Mouse (Mus musculus): Measurements from ENCODE around the gene Ttc25. TPM values are rescaled to one million over a fixed set of nuclear protein-coding genes. Genes with fewer than 3 reads are reported as not detected.
"Not testable (repeated sequence)": the region's sequence is repeated elsewhere in the genome, so short reads cannot be mapped to it uniquely, and the experiment has no call there.

Gene Ttc25
- total RNA-seq, 2 experiments from 2014 or later, result 0.60 to 1.5 TPM

DNA sequence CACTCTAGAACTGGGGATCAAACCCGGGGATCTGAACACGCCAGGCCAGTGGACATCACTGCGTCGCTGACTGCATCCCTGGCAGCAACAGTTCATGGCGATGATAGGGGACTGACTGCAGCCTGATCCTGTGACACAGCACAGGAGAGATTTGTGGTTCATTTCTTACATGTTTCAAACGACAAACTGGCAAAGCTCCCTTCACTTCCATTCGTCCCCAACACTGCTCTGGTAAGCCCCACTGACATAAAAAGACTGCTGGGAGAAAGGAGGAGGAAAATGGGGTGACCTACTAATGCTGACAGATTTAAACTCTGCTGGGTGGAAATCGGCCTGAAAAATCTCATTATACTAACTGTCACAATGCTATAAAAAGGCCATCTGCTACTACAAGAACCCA is 58.4 kb downstream of the Ttc25 start:
- DNase-seq (ENCODE audit: low spot score in 2 of 2), result no peak

DNA sequence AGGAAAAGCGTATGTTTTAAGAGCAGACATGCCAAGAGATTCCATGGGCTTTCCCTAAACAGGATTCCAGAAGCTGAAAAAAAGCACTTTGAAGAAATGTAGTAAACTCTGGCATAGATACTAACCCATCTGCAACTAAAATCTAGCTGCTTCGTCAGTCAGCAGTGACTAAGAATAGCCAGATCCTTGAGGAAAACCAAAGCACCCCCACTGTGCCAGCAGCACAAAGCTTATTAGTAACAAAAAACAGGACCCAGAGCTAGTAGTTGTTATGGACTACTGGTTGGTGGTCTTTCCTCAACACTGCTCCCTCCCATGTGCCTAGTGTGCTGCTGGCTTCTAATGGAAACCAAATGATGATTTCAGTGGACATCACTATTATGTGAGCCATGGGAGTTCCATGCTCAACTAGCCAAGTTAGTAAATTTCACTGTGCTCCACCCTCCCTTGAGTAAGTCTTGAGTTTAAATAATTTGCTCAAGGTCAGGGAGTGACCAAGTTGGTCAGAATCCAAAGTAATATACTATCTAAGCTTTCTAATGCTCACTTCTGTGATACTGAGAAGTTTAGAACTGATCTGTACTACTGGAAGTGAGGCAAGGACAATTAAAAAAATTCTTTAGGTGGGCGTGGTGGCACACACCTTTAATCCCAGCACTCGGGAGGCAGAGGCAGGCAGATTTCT is 59.1 kb downstream of the Ttc25 start:
- no peak for DNase-seq (ENCODE audit: low spot score in 2 of 2)

DNA sequence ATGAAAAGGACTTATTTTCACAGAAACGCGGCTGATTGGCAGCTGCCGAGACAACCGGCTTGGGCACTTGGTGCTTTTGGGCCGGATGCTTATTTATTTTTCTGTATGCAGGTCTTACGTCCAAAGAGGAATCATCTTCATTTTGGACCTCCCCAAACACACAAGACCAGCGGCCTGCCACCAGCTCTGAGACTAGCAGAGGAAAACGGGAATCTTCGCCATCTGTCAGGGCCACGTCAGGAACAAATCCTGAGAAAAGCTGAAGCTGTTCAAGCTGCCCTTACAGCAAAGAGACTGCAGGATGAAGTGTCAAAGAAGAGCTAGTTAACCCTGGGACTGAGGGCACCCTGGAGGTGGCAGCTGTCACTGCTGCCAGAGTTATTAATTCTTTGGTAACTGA is 60.0 kb downstream of the Ttc25 start:
- DNase-seq (ENCODE audit: low spot score in 2 of 2), result no peak

DNA sequence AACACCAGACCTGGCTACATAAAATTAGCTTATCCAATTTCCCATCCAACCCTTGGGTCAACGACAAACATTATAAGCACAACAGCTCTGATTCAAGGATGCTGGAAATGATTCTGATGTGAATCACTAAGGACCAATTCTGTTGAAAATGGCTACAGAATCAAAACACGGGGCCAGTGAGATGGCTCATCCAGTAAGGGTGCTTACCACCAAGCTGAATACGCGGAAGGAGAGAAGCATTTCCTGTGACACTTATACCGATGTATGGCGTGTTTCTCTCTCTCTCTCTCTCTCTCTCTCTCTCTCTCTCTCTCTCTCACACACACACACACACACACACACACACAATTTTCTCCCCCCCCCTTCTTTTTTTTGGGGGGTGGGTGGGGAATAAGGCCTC is 61.7 kb downstream of the Ttc25 start:
- DNase-seq (ENCODE audit: low spot score in 2 of 2), result no peak

DNA sequence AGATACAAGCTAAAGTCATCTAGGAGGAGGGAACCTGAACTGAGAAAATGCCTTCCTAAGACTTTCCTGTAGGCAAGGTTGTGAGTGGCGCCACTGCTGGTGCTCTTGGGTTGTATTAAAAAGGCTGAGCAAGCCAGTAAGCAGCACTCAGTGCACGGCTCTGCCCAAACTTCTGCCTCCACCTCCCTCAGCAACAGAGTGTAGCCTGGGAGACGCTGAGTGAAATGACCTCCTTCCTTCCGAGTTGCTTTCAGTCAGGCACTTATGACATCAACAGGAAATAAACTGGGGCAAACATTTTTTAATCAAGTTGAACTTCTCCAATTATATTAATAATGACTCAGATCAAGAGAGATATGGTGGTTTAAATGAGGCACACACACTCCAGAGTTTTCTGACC is 63.4 kb downstream of the Ttc25 start:
- DNase-seq (ENCODE audit: low spot score in 2 of 2), result no peak

DNA sequence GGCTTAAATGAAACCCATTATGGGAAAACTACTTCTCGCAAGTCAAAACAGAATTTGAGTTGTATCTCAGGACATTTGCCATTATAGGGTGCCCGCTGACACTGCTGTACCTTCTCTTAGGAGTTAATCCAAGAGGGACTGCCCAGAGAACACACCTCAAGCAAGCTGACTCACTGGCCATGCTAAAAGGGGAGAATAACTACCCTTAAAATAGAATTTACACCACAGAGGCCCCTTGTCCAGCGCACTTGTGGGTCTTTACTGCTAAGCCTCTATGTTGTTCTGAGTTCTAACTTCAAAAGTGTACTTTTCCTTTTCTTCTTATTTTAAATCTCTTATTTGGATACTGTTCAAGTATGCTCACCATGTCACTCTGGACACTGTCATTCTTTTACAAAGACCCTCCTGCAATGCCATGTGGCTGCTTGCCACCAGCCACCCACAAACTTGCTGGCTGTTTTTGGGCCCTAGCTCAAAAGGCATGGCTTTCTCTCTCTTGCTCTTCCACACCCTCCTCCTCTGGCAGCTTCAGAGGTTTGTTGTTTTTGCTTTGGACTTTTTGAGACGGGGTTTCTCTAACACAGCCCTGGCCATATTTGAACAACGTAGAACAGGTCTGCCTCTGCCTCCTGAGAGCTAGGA is 64.1 kb downstream of the Ttc25 start:
- no peak for DNase-seq (ENCODE audit: low spot score in 2 of 2)

DNA sequence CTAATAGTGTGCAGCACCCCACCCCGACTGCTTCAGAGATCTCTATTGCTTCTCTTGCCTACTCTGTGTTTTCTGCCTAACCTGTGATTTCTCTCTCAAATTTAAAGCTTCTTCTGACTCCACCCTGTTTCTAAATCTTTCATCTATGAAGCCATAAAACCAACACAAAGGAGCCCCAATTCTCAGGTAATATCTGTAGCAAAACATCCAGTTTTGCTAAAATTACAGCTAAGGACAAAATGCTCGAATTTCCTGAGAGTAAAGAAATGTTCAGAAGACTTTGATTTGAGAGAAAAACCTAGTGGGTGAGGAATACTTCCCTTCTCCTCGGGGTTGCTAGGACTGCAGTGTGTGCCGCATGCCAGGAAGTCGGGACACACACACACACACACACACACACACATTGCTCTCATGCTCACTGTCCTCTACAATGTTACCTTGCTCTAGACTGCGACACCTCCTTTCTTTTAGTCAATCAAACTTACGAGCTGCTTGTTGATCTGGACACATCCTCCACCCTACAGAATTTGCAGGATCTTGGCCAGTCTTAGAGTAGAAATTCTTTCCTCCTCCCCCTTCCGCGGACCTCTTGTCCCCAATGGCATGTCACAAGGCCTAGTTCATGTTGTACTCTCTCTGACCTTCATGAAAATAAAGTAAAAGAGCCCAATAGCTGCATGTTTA is 64.7 kb downstream of the Ttc25 start:
- no peak for DNase-seq (ENCODE audit: low spot score in 2 of 2)

DNA sequence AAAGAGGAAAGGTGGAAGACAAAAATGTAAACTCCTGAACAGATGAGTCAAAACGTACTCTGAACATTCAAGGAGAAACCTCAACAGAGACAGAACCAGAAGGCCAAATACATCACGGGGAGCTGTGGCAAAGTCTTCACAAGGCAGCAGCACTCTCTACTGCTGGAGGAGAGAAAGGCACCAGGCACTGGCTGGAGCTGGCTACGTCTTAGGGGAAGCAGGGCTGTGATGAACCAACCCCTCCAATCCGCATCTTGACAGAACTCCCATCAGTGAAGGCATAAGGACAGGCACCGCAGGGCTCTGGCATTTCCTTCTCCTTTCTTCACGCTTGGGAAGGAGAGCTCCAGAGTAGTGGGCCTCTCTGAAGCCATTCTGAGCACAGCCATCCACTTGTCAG is 66.2 kb downstream of the Ttc25 start:
- DNase-seq (ENCODE audit: low spot score in 2 of 2), result no peak

DNA sequence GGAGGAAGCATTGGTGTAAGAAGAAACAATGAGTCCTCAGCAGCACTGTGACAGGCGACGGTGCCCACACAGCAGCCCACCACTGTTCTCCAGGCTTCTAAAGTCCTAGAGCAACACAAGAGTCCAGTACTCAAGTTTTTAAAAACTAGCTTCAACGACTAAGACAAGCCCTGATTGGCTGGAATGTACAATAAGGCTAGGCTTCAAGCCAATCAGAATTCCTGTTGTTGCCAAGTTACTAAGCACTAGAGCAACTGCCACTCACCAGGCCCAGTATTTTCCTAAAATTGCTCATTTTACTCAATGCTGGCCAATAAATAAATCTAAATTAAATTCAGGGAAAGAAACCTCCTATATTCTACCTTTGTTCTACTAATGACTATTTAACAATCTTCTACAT is 67.8 kb downstream of the Ttc25 start:
- no peak for DNase-seq (ENCODE audit: low spot score in 2 of 2)

DNA sequence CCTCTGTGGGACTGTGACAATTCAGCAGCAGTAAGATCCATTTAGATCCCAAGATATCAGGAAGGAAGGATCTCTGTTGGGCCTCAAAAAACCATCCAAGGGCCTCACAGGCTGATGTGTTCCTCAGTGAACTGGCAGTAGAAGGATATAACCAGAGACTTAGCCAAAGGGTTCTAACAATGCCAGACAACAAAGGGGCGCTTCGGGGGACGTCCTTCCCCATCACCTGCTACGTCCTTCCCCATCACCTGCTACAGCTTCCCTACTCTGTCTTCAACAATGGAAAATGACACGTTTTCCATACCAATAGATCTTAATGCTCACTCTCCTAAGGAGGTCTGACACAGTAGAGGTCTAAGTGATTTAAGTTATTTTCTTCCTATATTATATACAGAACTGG is 70.9 kb downstream of the Ttc25 start:
- no peak for DNase-seq (ENCODE audit: low spot score in 2 of 2)

DNA sequence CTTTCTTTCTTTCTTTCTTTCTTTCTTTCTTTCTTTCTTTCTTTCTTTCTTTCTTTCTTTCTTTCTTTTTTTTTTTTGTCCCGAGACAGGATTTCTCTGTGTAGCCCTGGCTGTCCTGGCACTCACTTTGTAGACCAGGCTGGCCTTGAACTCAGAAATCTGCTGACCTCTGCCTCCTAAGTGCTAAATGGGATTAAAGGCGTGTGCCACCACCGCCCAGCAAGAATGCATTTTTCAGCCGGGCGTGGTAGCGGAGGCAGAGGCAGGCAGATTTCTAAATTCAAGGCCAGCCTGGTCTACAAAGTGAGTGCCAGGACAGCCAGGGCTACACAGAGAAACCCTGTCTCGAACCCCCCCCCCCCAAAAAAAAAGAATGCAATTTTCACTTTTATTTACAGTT is 71.4 kb downstream of the Ttc25 start:
- DNase-seq (ENCODE audit: low spot score in 2 of 2), result not testable (repeated sequence)

DNA sequence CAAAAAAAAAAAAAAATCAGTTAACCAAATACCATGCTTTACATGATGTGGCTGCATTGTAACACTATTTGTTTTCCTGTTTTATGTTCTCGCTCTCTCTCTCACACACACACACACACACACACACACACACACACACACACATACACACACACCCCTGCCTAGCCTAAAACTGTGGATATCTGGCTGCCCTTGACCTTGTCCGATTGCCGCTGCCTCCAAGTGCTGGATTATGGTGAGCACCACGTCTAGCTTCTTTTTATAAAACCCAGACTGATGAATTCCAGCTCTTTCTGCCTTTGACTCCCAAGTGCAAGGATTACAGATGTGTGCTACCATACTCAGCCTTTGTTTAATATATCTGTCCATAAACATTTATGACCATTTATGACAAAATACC is 72.1 kb downstream of the Ttc25 start:
- DNase-seq (ENCODE audit: low spot score in 2 of 2), result no peak

DNA sequence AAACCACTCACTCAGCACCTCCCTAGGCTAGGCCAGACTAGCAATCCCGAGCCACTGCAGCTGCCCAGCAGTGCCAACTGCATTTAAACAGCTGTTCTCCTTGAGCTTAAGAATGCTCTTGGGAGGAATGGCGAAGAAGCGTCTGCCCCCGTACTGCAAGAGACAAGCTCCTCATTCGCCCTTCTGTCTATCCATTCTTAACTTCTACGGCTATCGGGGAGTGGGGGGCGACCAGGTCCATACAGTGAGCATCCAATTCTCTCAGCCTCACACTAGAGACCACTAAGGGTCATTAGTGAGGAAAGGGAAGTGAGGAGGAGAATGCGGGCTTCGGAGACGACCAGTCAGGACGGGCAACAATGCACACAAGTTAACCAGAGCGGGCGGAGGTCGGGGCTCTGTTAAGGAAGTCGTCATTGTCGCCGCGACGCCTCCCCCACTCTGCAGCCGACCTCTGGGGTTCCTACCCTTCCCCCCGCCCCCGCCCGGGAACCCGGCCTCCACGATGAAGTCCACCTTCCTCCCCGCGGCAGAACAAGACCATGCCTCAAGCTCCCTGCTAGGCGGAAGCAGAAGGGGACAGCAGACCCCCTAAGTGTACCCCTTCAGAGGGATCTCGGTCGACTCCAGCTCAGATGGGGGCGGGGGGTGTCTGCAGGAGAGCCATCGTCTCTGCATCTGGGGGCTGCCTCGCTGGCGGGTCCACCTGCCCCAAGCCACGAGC is 73.5 kb downstream of the Ttc25 start, which contains the start of gene Nkiras2:
TSS of gene Nkiras2 (plus strand) at position 484 of the 724 bp plus-strand sequence.
- DNase-seq (ENCODE audit: low spot score in 2 of 2), result peak in 1 of 2 experiments; percentile 54

DNA sequence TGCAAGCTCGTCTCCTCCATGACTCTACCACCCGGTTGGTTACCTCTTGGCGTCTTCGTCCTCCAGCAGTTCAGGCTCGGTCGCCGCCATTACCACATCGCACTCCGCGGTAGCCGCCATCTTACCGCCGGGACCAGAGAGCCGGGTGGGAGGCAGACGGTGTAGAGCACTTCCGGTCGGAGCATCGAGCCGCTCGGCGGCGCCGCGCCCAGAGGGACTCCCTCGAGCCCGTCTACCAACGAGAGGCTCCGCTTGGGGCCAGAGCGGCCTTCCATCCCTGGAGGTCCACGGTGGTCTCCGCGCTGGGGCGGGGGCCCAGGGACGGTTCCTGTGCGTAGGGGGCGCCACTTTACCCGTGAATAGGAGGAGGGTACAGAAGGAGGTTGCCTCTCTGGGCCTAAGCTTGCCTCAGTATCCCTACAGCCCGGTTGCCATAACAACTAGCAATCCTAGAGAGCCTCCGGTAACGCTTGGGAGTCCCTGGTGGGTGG is 74.1 kb downstream of the Ttc25 start:
- peak; percentile 98 to 99 for DNase-seq (ENCODE audit: low spot score in 2 of 2)

DNA sequence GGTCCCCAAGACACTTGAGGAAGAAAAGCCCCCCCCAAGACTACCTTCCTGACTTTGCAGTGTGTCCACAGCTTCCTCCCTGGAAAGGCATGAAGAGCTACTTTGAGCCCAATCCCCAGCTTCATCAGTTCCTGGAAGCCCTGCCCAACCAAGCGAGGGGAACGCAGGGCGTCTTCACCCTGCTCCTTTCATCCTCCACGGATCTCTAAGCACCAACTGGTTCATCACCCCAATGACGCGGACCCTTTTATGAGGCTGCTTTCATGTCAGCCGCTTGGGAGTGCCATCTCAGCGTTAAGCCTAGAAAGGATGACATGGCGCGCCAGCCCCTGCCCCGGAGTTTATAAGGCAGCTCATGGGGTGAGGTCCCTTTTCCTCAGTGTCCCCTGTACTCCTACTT is 74.6 kb downstream of the Ttc25 start, which contains the start of gene Dnajc7:
TSS of gene Dnajc7 (minus strand) at position 187 of the 400 bp plus-strand sequence.
- DNase-seq (ENCODE audit: low spot score in 2 of 2), result no peak

Other genes starting within 250 kb of the Ttc25 start
- 100 to 1,000 TPM; 704 to 721 TPM for gene Eif1, start 225.7 kb upstream of the Ttc25 start, total RNA-seq (2021)
- not detected for gene Gast, start 211.2 kb upstream of the Ttc25 start, total RNA-seq (2021)
- gene Hap1, start 189.5 kb upstream of the Ttc25 start, total RNA-seq (2021), result 100 to 1,000 TPM; 110 to 123 TPM
- gene Jup, start 147.8 kb upstream of the Ttc25 start, total RNA-seq (2021), result 10 to 100 TPM; 40.8 to 43.0 TPM
- 1 to 10 TPM; 7.5 to 8.1 TPM for gene P3h4, start 130.8 kb upstream of the Ttc25 start, total RNA-seq (2021)
- gene Fkbp10, start 129.9 kb upstream of the Ttc25 start, total RNA-seq (2021), result 10 to 100 TPM; 11.9 TPM
- 10 to 100 TPM; 50.4 to 58.2 TPM for gene Nt5c3b, start 103.8 kb upstream of the Ttc25 start, total RNA-seq (2021)
- 1 to 10 TPM; 1.1 to 1.4 TPM for gene Klhl10, start 103.7 kb upstream of the Ttc25 start, total RNA-seq (2021)
- 10 to 100 TPM; 94.3 to 98.1 TPM for gene Klhl11, start 72.9 kb upstream of the Ttc25 start, total RNA-seq (2021)
- 100 to 1,000 TPM; 110 to 119 TPM for gene Acly, start 17.6 kb upstream of the Ttc25 start, total RNA-seq (2021)
- gene Cnp, start 29.3 kb downstream of the Ttc25 start, total RNA-seq (2021), result 100 to 1,000 TPM; 355 to 359 TPM
- gene Nkiras2, start 73.6 kb downstream of the Ttc25 start, total RNA-seq (2021), result 10 to 100 TPM; 22.8 to 23.0 TPM
- 100 to 1,000 TPM; 237 to 253 TPM for gene Dnajc7, start 74.6 kb downstream of the Ttc25 start, total RNA-seq (2021)
- gene Zfp385c, start 146.8 kb downstream of the Ttc25 start, total RNA-seq (2021), result 1 to 10 TPM in 1 of 2 experiments, under 1 TPM in 1; 0.17 to 1.2 TPM
- gene Dhx58, start 158.7 kb downstream of the Ttc25 start, total RNA-seq (2021), result 1 to 10 TPM in 1 of 2 experiments, under 1 TPM in 1; 0.93 to 1.4 TPM
- gene Kat2a, start 166.9 kb downstream of the Ttc25 start, total RNA-seq (2021), result 10 to 100 TPM; 54.5 to 59.7 TPM
- not detected for gene Hspb9, start 168.2 kb downstream of the Ttc25 start, total RNA-seq (2021)
- 100 to 1,000 TPM; 145 to 150 TPM for gene Rab5c, start 192.6 kb downstream of the Ttc25 start, total RNA-seq (2021)
- gene Kcnh4, start 214.3 kb downstream of the Ttc25 start, total RNA-seq (2021), result 1 to 10 TPM; 1.0 to 1.3 TPM
- gene Hcrt, start 217.3 kb downstream of the Ttc25 start, total RNA-seq (2021), result not detected
- gene Ghdc, start 225.3 kb downstream of the Ttc25 start, total RNA-seq (2021), result 1 to 10 TPM; 7.0 to 8.7 TPM

Measured in layer of hippocampus, postnatal 14 days (tissue).